Mouse (Mus musculus) neural tube, embryonic 12.5 days (tissue): Measurements from ENCODE around the gene Sufu. TPM values are rescaled to one million over a fixed set of nuclear protein-coding genes. Genes with fewer than 3 reads are reported as not detected.

Experiments
- ATAC-seq: fragments of 200-750 bp; cut with Nextera tagmentation; 2 replicates; pipeline ENCODE4 v1.8.0; 2017; ENCODE audit warnings: low read depth, mild to moderate bottlenecking, moderate TSS enrichment, moderate library complexity; ENCODE audit not compliant: low FRiP score
- H3K27ac ChIP-seq: fragments of 300-500 bp; sonication (generic); 2 replicates; pipeline ENCODE4 v1.5.1; 2016
- H3K27me3 ChIP-seq: fragments of 300-500 bp; sonication (generic); replicated peaks from 2 replicates; pipeline ENCODE4 v1.6.1; 2016; ENCODE audit warnings: mild to moderate bottlenecking
- H3K36me3 ChIP-seq: fragments of 300-500 bp; sonication (generic); 2 replicates; pipeline ENCODE4 v1.6.1; 2016; ENCODE audit warnings: mild to moderate bottlenecking
- H3K4me1 ChIP-seq: fragments of 300-500 bp; sonication (generic); 2 replicates; pipeline ENCODE4 v1.6.1; 2016
- H3K4me2 ChIP-seq: fragments of 300-500 bp; sonication (generic); replicated peaks from 2 replicates; pipeline ENCODE4 v1.6.1; 2016; ENCODE audit warnings: mild to moderate bottlenecking
- H3K4me3 ChIP-seq: fragments of 300-500 bp; sonication (generic); 2 replicates; pipeline ENCODE4 v1.5.1; 2016
- H3K9ac ChIP-seq: fragments of 300-500 bp; sonication (generic); 2 replicates; pipeline ENCODE4 v1.6.1; 2016; ENCODE audit warnings: mild to moderate bottlenecking
- H3K9me3 ChIP-seq: fragments of 300-500 bp; sonication (generic); 2 replicates; pipeline ENCODE4 v1.6.1; 2016; ENCODE audit warnings: mild to moderate bottlenecking
- WGBS: fragments of 180-500 bp; shearing (Covaris S2); methylation state at CpG from one replicate; pipeline ENCODE4 v1.1.7; 2016; 5-methylcytosine and 5-hydroxymethylcytosine counted together
- polyA plus RNA-seq: library from polyadenylated mRNA; unstranded; fragments of >200 nt; fragmentation: Nextera tagmentation; extraction: Ambion mirVana; gene quantifications from 2 replicates; pipeline ENCODE4 v1.2.1, GENCODE M21; 2016

The Sufu gene
- polyA plus RNA-seq: 36.3 and 37.3 TPM in 2 replicates

DNA sequence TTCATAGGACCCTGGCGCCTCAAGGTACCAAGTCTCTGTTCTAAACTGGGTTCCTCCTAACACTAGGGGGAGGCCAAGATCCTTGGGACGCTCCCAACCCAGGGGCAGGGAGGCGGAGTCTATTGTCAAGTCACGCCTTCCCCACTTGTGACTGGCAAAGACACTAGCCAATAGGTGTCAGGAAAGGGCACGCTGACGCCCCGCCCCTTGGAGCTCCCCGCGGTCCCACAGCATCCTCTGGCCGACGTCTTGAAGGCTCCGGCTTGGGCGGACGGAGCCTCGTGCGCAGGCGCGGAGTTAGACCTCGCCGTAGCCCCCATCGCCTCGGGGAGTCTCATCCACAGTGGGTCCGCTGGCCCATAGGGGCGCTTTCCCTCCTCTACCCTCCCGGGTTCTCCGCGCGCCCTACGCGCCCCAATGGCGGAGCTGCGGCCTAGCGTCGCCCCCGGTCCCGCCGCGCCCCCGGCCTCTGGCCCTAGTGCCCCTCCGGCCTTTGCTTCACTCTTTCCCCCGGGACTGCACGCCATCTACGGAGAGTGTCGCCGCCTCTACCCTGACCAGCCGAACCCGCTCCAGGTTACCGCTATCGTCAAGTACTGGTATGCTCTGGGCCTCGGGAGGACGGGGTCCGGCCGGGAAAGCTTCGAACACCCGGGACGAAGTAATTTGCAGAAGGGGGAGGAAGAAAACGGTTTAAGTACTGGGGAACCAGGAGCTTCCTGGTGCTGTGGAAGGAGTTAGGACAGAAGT is at the start of gene Sufu:
Sufu (plus strand) TSS at position 211 of the 750 bp plus-strand sequence.
- peak within 1 kb of the TSS; percentile 66; the same call in 1 of the 2 replicates for H3K27ac ChIP-seq
- no peaks in the 10 kb centered on the region for H3K9me3 ChIP-seq
- peaks cover 10% of the 10 kb centered on the region; the same call in 1 of the 2 replicates for H3K36me3 ChIP-seq
- under 1% methylated on average over 57 of the region's 57 CpGs for WGBS
- H3K4me1 ChIP-seq: peaks cover 40% of the 10 kb centered on the region
- no peaks in the 10 kb centered on the region for H3K27me3 ChIP-seq
- peak within 1 kb of the TSS; percentile 82 for H3K4me3 ChIP-seq
- ATAC-seq: peak; percentile 86
- peak within 1 kb of the TSS; percentile 87 for H3K4me2 ChIP-seq
- peak within 1 kb of the TSS; percentile 85 for H3K9ac ChIP-seq

DNA sequence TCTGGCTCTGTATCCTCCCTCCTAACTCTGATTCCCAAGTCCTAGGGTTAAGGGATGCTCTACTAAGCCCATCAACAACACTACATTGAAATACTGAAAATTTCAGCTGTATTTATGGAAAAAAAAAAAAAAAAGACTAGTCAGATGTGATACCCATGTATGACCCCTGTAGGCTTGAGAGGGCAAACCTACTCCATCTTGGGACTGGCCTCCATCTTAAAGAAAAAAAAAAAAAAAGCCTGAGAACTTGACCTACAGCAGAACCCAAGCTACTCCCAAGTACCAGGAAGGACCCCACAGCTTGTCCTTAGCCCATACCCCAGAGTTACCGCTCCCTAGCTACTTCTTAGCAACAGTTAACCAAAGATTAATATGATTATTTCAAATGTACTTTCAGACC is 49.5 kb upstream of the Sufu start:
- Histone ChIP-seq H3K27ac (no peak overlapping the region), H3K36me3 (no peaks in the 10 kb centered on the region), H3K4me1 (peaks cover 12% of the 10 kb centered on the region), H3K4me3 (no peak overlapping the region), H3K27me3 (peaks cover 32% of the 10 kb centered on the region), H3K4me2 (no peak overlapping the region), H3K9me3 (no peaks in the 10 kb centered on the region), H3K9ac (no peak overlapping the region)
- no peak for ATAC-seq
- 97% methylated on average over 1 of the region's 1 CpGs for WGBS

DNA sequence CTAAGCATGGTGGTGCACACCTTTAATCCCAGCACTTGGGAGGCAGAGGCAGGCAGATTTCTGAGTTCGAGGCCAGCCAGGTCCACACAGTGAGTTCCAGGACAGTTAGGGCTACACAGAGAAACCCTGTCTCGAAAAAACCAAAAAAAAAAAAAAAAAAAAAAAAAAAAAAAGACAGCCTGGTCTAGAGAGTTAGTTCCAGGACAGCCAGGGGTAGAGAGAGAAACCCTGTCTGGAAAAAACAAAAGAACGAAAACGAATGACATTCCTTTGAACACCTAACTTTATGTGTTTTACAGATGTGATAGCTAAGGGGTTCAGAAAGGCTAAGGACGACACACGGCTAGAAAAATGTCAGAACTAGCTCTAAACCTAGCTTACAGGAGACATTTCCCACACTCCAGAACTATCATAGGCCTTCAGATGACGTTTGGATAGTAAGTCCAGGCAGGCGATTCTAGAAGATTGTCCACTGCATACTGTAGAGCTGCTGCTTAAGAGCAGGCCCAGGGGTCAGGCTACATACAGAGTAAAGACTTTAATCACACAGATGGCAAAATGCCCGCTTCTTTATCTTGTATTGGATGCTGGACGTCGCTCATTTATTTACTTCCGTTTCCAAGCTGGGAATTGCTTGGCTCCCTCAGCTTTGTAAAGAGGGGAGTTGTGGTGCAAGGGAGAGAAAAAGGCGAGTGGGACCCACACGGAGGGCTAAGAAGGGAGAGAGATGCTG is 48.6 kb upstream of the Sufu start:
- H3K27ac ChIP-seq: peak overlapping the region; percentile 27; the same call in 1 of the 2 replicates
- no peaks in the 10 kb centered on the region for H3K9me3 ChIP-seq
- H3K36me3 ChIP-seq: no peaks in the 10 kb centered on the region
- peak overlapping the region; percentile 62 for H3K4me3 ChIP-seq
- 33% methylated on average over 14 of the region's 14 CpGs for WGBS
- peaks cover 32% of the 10 kb centered on the region for H3K27me3 ChIP-seq
- ATAC-seq: 0 out of 2 replicates have a peak, but pooled peaks have one; percentile 22
- peak overlapping the region; percentile 93 for H3K4me2 ChIP-seq
- H3K4me1 ChIP-seq: peaks cover 12% of the 10 kb centered on the region
- peak overlapping the region; percentile 77 for H3K9ac ChIP-seq

DNA sequence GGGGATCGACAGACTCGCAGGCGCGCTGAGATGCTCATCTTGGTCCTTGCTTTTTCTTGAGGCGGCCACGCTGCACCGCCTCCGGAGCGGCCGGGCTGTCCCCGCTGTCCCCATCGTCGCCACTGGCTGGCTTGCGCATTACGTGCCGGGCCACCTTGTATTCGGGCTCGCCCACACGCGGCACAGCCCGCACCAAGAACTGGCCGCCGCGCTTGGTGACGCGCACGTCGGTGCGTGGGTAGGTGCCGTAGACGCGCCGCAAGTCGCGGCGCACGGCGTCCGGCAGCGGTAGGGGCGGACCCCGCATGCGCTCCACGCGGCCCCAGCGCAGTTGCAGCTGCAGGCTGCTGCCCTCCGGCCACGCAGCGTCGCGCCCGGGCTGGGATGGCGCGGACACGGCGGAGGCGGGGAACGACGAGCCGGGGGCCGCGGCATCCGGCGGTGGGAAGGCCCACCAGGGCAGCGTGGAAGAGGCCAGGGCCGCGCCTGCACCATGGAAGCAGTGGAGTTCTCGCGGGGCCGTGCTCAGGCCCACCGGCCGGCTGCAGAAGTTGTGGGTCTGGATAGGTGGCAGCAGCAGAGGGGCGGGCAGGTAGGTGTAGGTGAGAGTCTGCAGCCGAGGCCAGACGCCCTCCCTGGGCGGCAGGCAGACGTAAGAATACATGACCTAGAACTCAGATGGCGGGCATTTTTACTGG is 47.8 kb upstream of the Sufu start:
- peak; percentile 91 for ATAC-seq
- Histone ChIP-seq H3K9me3 (no peaks in the 10 kb centered on the region), H3K27me3 (peaks cover 32% of the 10 kb centered on the region), H3K4me3 (peak overlapping the region; percentile 62), H3K27ac (peak overlapping the region; percentile 27; the same call in 1 of the 2 replicates), H3K9ac (peak overlapping the region; percentile 77), H3K4me1 (peaks cover 12% of the 10 kb centered on the region), H3K36me3 (no peaks in the 10 kb centered on the region), H3K4me2 (peak overlapping the region; percentile 93)
- under 1% methylated on average over 78 of the region's 78 CpGs for WGBS

DNA sequence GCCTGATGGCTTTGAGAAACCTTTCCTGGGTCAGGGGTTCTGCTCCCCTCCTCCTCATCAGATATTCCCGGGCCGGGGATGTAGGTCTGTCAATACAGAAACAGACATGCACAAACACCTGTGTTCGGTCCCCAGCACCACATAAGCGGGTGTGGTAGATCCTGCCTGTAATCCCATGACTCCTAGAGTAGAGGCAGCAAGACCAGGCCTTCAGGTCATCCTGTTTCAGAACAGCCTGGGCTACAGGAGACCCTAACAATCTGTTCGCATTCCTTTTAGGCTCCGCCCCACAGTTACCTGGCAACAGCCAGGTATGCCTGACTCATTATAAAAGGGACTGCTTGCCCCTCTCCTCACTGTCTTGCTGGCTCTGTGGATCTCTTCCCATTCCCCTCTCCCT is 47.1 kb upstream of the Sufu start:
- Histone ChIP-seq H3K27me3 (peaks cover 32% of the 10 kb centered on the region), H3K4me2 (peak overlapping the region; percentile 93), H3K4me1 (peaks cover 12% of the 10 kb centered on the region), H3K27ac (no peak overlapping the region), H3K9ac (peak overlapping the region; percentile 77), H3K4me3 (peak overlapping the region; percentile 62), H3K9me3 (no peaks in the 10 kb centered on the region), H3K36me3 (no peaks in the 10 kb centered on the region)
- ATAC-seq: peak; percentile 18; the same call in 1 of the 2 replicates
- 31% methylated on average over 6 of the region's 6 CpGs for WGBS

GRCm38 (mm10) chr19:46350168-46350932 is 46.3 kb upstream of the Sufu start, which contains the start of gene 2310034G01Rik:
TSS of gene 2310034G01Rik (minus strand) at chr19:46350302.
- Histone ChIP-seq H3K36me3 (no peaks in the 10 kb centered on the region), H3K4me3 (peak within 1 kb of the TSS; percentile 62), H3K27me3 (peaks cover 32% of the 10 kb centered on the region), H3K27ac (0 out of 2 replicates have a peak within 1 kb of the TSS, but pooled peaks have one; percentile 27), H3K9ac (peak within 1 kb of the TSS; percentile 77), H3K4me2 (peak within 1 kb of the TSS; percentile 93), H3K4me1 (peaks cover 12% of the 10 kb centered on the region), H3K9me3 (0 out of 2 replicates have a peak, but pooled peaks cover 2% of the 10 kb centered on the region)
- ATAC-seq: no peak
- 64% methylated on average over 10 of the region's 10 CpGs for WGBS

- H3K36me3 ChIP-seq: no peaks in the 10 kb centered on the region
- peak overlapping the region; percentile 42 for H3K4me3 ChIP-seq
- under 1% methylated on average over 29 of the region's 29 CpGs for WGBS
- H3K27me3 ChIP-seq: peaks cover 22% of the 10 kb centered on the region
- no peak overlapping the region for H3K27ac ChIP-seq
- 0 out of 2 replicates have a peak, but pooled peaks cover 2% of the 10 kb centered on the region for H3K9me3 ChIP-seq
- peak overlapping the region; percentile 67 for H3K4me2 ChIP-seq
- H3K9ac ChIP-seq: peak overlapping the region; percentile 56
- peak; percentile 89 for ATAC-seq
- H3K4me1 ChIP-seq: peaks cover 4% of the 10 kb centered on the region; the same call in 1 of the 2 replicates
Measured at GRCm38 (mm10) chr19:46356701-46357138, 40.0 kb upstream of the Sufu start.

- no peak for ATAC-seq
- WGBS: 20% methylated on average over 25 of the region's 25 CpGs
- peak overlapping the region; percentile 67 for H3K4me2 ChIP-seq
- peak overlapping the region; percentile 8; the same call in 1 of the 2 replicates for H3K9ac ChIP-seq
- peaks cover 20% of the 10 kb centered on the region for H3K27me3 ChIP-seq
- no peaks in the 10 kb centered on the region for H3K36me3 ChIP-seq
- peaks cover 4% of the 10 kb centered on the region; the same call in 1 of the 2 replicates for H3K4me1 ChIP-seq
- H3K4me3 ChIP-seq: peak overlapping the region; percentile 42
- H3K9me3 ChIP-seq: 0 out of 2 replicates have a peak, but pooled peaks cover 2% of the 10 kb centered on the region
- no peak overlapping the region for H3K27ac ChIP-seq
Measured at GRCm38 (mm10) chr19:46357344-46358280, 39.1 kb upstream of the Sufu start.

DNA sequence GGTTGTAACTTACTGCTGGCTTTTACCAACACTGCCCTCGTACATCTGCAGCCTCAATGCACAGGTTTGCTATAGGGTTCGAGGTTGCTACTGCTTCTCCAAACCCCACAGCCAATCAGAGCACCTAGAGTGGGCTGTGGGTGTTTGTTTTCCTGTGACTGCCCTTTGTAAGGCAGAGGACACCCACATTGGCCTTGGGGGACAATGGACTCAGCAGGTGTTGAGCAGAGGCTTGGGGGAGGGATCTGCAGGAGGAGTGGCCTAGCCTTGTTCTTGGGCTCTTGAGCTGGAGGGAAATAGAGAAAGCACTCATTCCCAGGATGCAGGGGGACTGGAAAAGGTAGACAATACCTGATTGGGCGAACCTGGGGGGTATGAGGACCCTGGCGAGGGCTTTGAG is 38.3 kb upstream of the Sufu start:
- H3K27ac ChIP-seq: no peak overlapping the region
- H3K4me3 ChIP-seq: no peak overlapping the region
- ATAC-seq: no peak
- H3K27me3 ChIP-seq: peaks cover 20% of the 10 kb centered on the region
- H3K9me3 ChIP-seq: 0 out of 2 replicates have a peak, but pooled peaks cover 2% of the 10 kb centered on the region
- 65% methylated on average over 4 of the region's 4 CpGs for WGBS
- no peaks in the 10 kb centered on the region for H3K36me3 ChIP-seq
- H3K4me1 ChIP-seq: peaks cover 4% of the 10 kb centered on the region; the same call in 1 of the 2 replicates
- no peak overlapping the region for H3K9ac ChIP-seq
- no peak overlapping the region for H3K4me2 ChIP-seq

DNA sequence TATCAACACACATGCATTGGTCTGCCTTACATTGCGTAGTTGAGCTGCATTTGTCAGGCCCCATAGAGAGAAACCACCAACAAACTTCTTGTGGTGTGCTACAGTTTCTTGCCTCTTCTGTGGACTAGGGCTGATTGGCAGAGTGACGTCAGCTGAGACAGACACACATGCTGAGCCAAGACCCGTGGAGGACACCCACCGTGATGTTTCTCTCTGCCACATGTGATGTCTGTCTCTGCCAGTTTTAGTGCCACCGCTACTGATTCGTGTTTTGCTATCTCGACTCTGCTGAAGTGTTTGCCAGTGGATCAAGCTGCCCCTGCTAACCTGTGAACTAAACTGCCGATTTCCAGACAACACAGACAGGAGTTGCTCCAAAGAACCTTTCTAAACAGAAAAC is 34.6 kb upstream of the Sufu start:
- H3K4me2 ChIP-seq: no peak overlapping the region
- 88% methylated on average over 8 of the region's 8 CpGs for WGBS
- H3K36me3 ChIP-seq: no peaks in the 10 kb centered on the region
- no peak overlapping the region for H3K9ac ChIP-seq
- no peak overlapping the region for H3K27ac ChIP-seq
- peaks cover 3% of the 10 kb centered on the region; the same call in 1 of the 2 replicates for H3K4me1 ChIP-seq
- peaks cover 19% of the 10 kb centered on the region for H3K27me3 ChIP-seq
- no peak for ATAC-seq
- no peak overlapping the region for H3K4me3 ChIP-seq
- H3K9me3 ChIP-seq: no peaks in the 10 kb centered on the region
